In genomic region chr4:59420695-59421368, GRCm38 (mm10) we compare ENCODE assay signal across 25 mouse cellular contexts. TPM values are rescaled to one million over a fixed set of nuclear protein-coding genes. Genes with fewer than 3 reads are reported as not detected.
DNase-seq lines count a peak whose midpoint lies in the region; ATAC-seq lines count a peak whose summit lies in the region.
"Had no signal": no experiment of that assay in that cellular context is flagged by ENCODE, and none has a peak within 500 bp of the region (broad histone marks: within the 10 kb centered on the region; RNA-seq: fewer than 3 reads in every experiment).

No protein-coding gene starts in this region.

- no peak for DNase-seq in kidney, adult 18-20 months
- DNase-seq in ES-CJ7 (ENCODE audit: low read depth, low spot score): peak; percentile 18
- DNase-seq in right cerebral cortex, postnatal 10 days (ENCODE audit: low spot score in 2 of 2): no peak
- DNase-seq: adrenal gland, adult 8-10 months; cerebellum, adult 11-12 months; cerebellum, postnatal 10 days; gastrocnemius, postnatal 14 days; heart, postnatal 4 days; liver, embryonic 13.5 days; lung, embryonic 14.5 days; retina, postnatal 1 day; thymus, postnatal 4 days had no signal

- no peak overlapping the region for H3K4me3 ChIP-seq in kidney, embryonic 15.5 days (replicated peaks)
- no peak overlapping the region for H3K4me3 ChIP-seq in hindbrain, embryonic 12.5 days
- H3K4me3 ChIP-seq: forebrain, embryonic 15.5 days; heart, embryonic 10.5 days; left cerebral cortex, adult 2 months; liver, embryonic 13.5 days; midbrain, embryonic 13.5 days had no signal

- no peak for ATAC-seq in kidney, embryonic 15.5 days (replicated peaks; ENCODE audit: low FRiP score)
- peak; percentile 92 for ATAC-seq in common myeloid progenitor, adult 5-6 weeks (replicated peaks; ENCODE audit: low read depth, poor library complexity, severe bottlenecking)
- peak; percentile 81 for ATAC-seq in megakaryocyte-erythroid progenitor cell, adult 5-6 weeks (replicated peaks; ENCODE audit: low FRiP score, low TSS enrichment, poor library complexity, severe bottlenecking)
- no peak for ATAC-seq in hindbrain, embryonic 12.5 days (ENCODE audit: low FRiP score)
- ATAC-seq: activated CD4-positive, CD25-positive, alpha-beta regulatory T cell, adult 4 months; forebrain, embryonic 15.5 days; hindbrain, postnatal 0 days; intestine, postnatal 0 days; midbrain, embryonic 13.5 days; Patski had no signal

- no peaks in the 10 kb centered on the region for H3K27me3 ChIP-seq in kidney, embryonic 15.5 days
- H3K27me3 ChIP-seq in hindbrain, embryonic 12.5 days: no peaks in the 10 kb centered on the region
- H3K27me3 ChIP-seq: forebrain, embryonic 15.5 days; liver, embryonic 13.5 days; midbrain, embryonic 13.5 days; Patski had no signal

- H3K36me3 ChIP-seq in kidney, embryonic 15.5 days: no peaks in the 10 kb centered on the region
- H3K36me3 ChIP-seq in hindbrain, embryonic 12.5 days: no peaks in the 10 kb centered on the region
- H3K36me3 ChIP-seq: forebrain, embryonic 15.5 days; midbrain, embryonic 13.5 days had no signal

- H3K4me1 ChIP-seq in kidney, embryonic 15.5 days: peaks cover 33% of the 10 kb centered on the region
- peaks cover 7% of the 10 kb centered on the region; the same call in 1 of the 2 replicates for H3K4me1 ChIP-seq in hindbrain, embryonic 12.5 days
- H3K4me1 ChIP-seq: liver, embryonic 13.5 days had no signal

- peak overlapping the region; percentile 41; the same call in 1 of the 2 replicates for H3K27ac ChIP-seq in kidney, embryonic 15.5 days
- no peak overlapping the region for H3K27ac ChIP-seq in hindbrain, embryonic 12.5 days
- H3K27ac ChIP-seq: forebrain, embryonic 15.5 days; heart, embryonic 10.5 days; hindbrain, postnatal 0 days; left cerebral cortex, adult 2 months; liver, embryonic 13.5 days; macrophage; midbrain, embryonic 13.5 days had no signal

- H3K9ac ChIP-seq in kidney, embryonic 15.5 days: no peak overlapping the region
- no peak overlapping the region for H3K9ac ChIP-seq in hindbrain, embryonic 12.5 days
- H3K9ac ChIP-seq: forebrain, embryonic 15.5 days; liver, embryonic 13.5 days; lung, embryonic 14.5 days; midbrain, embryonic 13.5 days had no signal

- no peaks in the 10 kb centered on the region for H3K9me3 ChIP-seq in kidney, embryonic 15.5 days (replicated peaks)
- no peaks in the 10 kb centered on the region for H3K9me3 ChIP-seq in hindbrain, embryonic 12.5 days (replicated peaks)
- H3K9me3 ChIP-seq: forebrain, embryonic 15.5 days; heart, embryonic 10.5 days; liver, embryonic 13.5 days; midbrain, embryonic 13.5 days had no signal

- WGBS in kidney, embryonic 15.5 days: 78% methylated on average over 7 of the region's 7 CpGs
- WGBS in hindbrain, embryonic 12.5 days: 83% methylated on average over 7 of the region's 7 CpGs

- no peak overlapping the region for H3K4me2 ChIP-seq in kidney, embryonic 15.5 days
- no peak overlapping the region for H3K4me2 ChIP-seq in hindbrain, embryonic 12.5 days (replicated peaks)
- H3K4me2 ChIP-seq: forebrain, embryonic 15.5 days; liver, embryonic 13.5 days; lung, embryonic 14.5 days; midbrain, embryonic 13.5 days had no signal

RNA-seq across cellular contexts. Expression of gene Susd1, which starts 17.6 kb away (rescaled TPM):
- polyA plus RNA-seq in kidney, embryonic 15.5 days (2015; fragmentation: Nextera tagmentation; extraction: Ambion mirVana): 10.1 and 10.2 TPM in 2 replicates
- total RNA-seq in common myeloid progenitor, adult 5-6 weeks (2017): 104 and 126 TPM in 2 replicates
- total RNA-seq in megakaryocyte-erythroid progenitor cell, adult 5-6 weeks (2014; fragmentation: Nextera tagmentation): 55.2 and 83.7 TPM in 2 replicates
- 91.5 and 118 TPM in 2 replicates for total RNA-seq in megakaryocyte-erythroid progenitor cell, adult 5-6 weeks (2017)
- polyA plus RNA-seq in hindbrain, embryonic 12.5 days (2016; fragmentation: Nextera tagmentation; extraction: Ambion mirVana): 1.3 and 1.4 TPM in 2 replicates

Comparison
In these comparisons a context has a peak if more than half of its experiments do, and no peak if none do; other contexts are left out.
1. ATAC-seq: peak in common myeloid progenitor, adult 5-6 weeks (single experiment) and megakaryocyte-erythroid progenitor cell, adult 5-6 weeks (single experiment); none in kidney, embryonic 15.5 days (single experiment) and hindbrain, embryonic 12.5 days (single experiment).